ENCODE assay signal across 18 mouse cellular contexts in genomic region chr6:116331396-116331795, GRCm38 (mm10). TPM values are rescaled to one million over a fixed set of nuclear protein-coding genes. Genes with fewer than 3 reads are reported as not detected.
A peak's percentile ranks its signal among the peaks of the same experiment; 100 is the strongest.
DNase-seq lines count a peak whose midpoint lies in the region; ATAC-seq and TF ChIP-seq lines count a peak whose summit lies in the region.
"Had no signal": no experiment of that assay in that cellular context is flagged by ENCODE, and none has a peak within 500 bp of the region (broad histone marks: within the 10 kb centered on the region; RNA-seq: fewer than 3 reads in every experiment).

No protein-coding gene starts in this region.

- intact Hi-C loops in left cerebral cortex, postnatal 25 days (cut with DNase I) = no loop called here

- DNase-seq in hindbrain, postnatal 0 days (ENCODE audit: low spot score) = peak; percentile 25
- no peak for DNase-seq in hindbrain, embryonic 10.5 days (ENCODE audit: low spot score)
- DNase-seq in lung, postnatal 25 days (ENCODE audit: low spot score) = peak; percentile 1
- no peak for DNase-seq in lung, postnatal 14 days
- peak; percentile 33 for DNase-seq in brain, adult 2 months (ENCODE audit: low read depth, low spot score)
- peak; percentile 50 for DNase-seq in urinary bladder, postnatal 14 days (ENCODE audit: low spot score)
- no peak for DNase-seq in left cerebral cortex, postnatal 25 days (ENCODE audit: low spot score in 2 of 2)
- DNase-seq: forebrain, postnatal 0 days; gastrocnemius, postnatal 10 days; heart, adult 2 months; layer of hippocampus, adult 9-11 months; midbrain, embryonic 14.5 days; right cerebral cortex, adult 18-20 months; thymus, postnatal 14 days had no signal

- no peaks in the 10 kb centered on the region for H3K36me3 ChIP-seq in hindbrain, postnatal 0 days (ENCODE audit: insufficient read depth, low read length)
- H3K36me3 ChIP-seq in hindbrain, embryonic 10.5 days = no peaks in the 10 kb centered on the region
- H3K36me3 ChIP-seq: liver, embryonic 15.5 days had no signal

- no peaks in the 10 kb centered on the region for H3K4me1 ChIP-seq in hindbrain, postnatal 0 days (ENCODE audit: insufficient read depth, low read length)
- no peaks in the 10 kb centered on the region for H3K4me1 ChIP-seq in hindbrain, embryonic 10.5 days (replicated peaks)

- no peak overlapping the region for H3K4me2 ChIP-seq in hindbrain, postnatal 0 days (ENCODE audit: low read depth, low read length)
- H3K4me2 ChIP-seq: hindbrain, embryonic 14.5 days; liver, embryonic 15.5 days had no signal

- 64% methylated on average over 2 of the region's 2 CpGs for WGBS in hindbrain, postnatal 0 days
- 94% methylated on average over 2 of the region's 2 CpGs for WGBS in hindbrain, embryonic 10.5 days

- no peak overlapping the region for H3K27ac ChIP-seq in hindbrain, postnatal 0 days
- H3K27ac ChIP-seq in hindbrain, embryonic 10.5 days = no peak overlapping the region
- H3K27ac ChIP-seq: heart, adult 2 months; hindbrain, embryonic 14.5 days; liver, embryonic 15.5 days had no signal

- no peak for ATAC-seq in hindbrain, postnatal 0 days
- ATAC-seq: forebrain, postnatal 0 days; intestine, postnatal 0 days had no signal

- H3K9ac ChIP-seq in hindbrain, postnatal 0 days (replicated peaks; ENCODE audit: low read length) = no peak overlapping the region
- H3K9ac ChIP-seq: forebrain, postnatal 0 days; hindbrain, embryonic 14.5 days; liver, embryonic 15.5 days had no signal

- no peak overlapping the region for H3K4me3 ChIP-seq in hindbrain, postnatal 0 days (ENCODE audit: low read length)
- no peak overlapping the region for H3K4me3 ChIP-seq in hindbrain, embryonic 10.5 days
- H3K4me3 ChIP-seq: heart, adult 2 months; liver, embryonic 15.5 days had no signal

- H3K27me3 ChIP-seq in hindbrain, postnatal 0 days (ENCODE audit: insufficient read depth, low read length) = no peaks in the 10 kb centered on the region
- H3K27me3 ChIP-seq in hindbrain, embryonic 10.5 days (ENCODE audit: insufficient read depth, poor library complexity, severe bottlenecking) = no peaks in the 10 kb centered on the region; the same call in 1 of the 2 replicates
- H3K27me3 ChIP-seq: CH12.LX had no signal

- no peaks in the 10 kb centered on the region for H3K9me3 ChIP-seq in hindbrain, postnatal 0 days (ENCODE audit: low read length)
- no peaks in the 10 kb centered on the region for H3K9me3 ChIP-seq in hindbrain, embryonic 10.5 days
- H3K9me3 ChIP-seq: liver, embryonic 15.5 days had no signal

- no peak for TF ChIP-seq CTCF in hindbrain, postnatal 0 days (IDR thresholded peaks at IDR 0.05; ENCODE audit: low read depth)

RNA-seq across cellular contexts. Expression of gene March8, which starts 6.4 kb away (rescaled TPM):
- 116 and 118 TPM in 2 replicates for total RNA-seq in hindbrain, postnatal 0 days (2014; rRNA removed)
- polyA plus RNA-seq in hindbrain, postnatal 0 days (2015; fragmentation: Nextera tagmentation; extraction: Ambion mirVana) = 38.8 and 40.0 TPM in 2 replicates
- polyA plus RNA-seq in hindbrain, embryonic 10.5 days (2016; fragmentation: Nextera tagmentation; extraction: Ambion mirVana) = 31.2 and 42.0 TPM in 2 replicates
- total RNA-seq in left cerebral cortex, postnatal 25 days (2021) = 10 to 100 TPM; 45.7 to 48.9 TPM

Comparison
In these comparisons a context has a peak if more than half of its experiments do, and no peak if none do; other contexts are left out.
1. DNase-seq: peak in hindbrain, postnatal 0 days (single experiment), lung, postnatal 25 days (single experiment), brain, adult 2 months (single experiment) and urinary bladder, postnatal 14 days (single experiment); none in hindbrain, embryonic 10.5 days (single experiment), lung, postnatal 14 days (single experiment) and left cerebral cortex, postnatal 25 days (0 of 2).